Mouse (Mus musculus): ENCODE measurements around the gene Ttc24. TPM values are rescaled to one million over a fixed set of nuclear protein-coding genes. Genes with fewer than 3 reads are reported as not detected.

The Ttc24 gene
- polyA plus RNA-seq, 1 experiment from 2014 or later: not detected

- H3K4me2 ChIP-seq: no peak overlapping the region
- no peak overlapping the region for H3K27ac ChIP-seq
- no peak overlapping the region for H3K9ac ChIP-seq
- no peaks in the 10 kb centered on the region for H3K9me3 ChIP-seq (replicated peaks)
- no peak for ATAC-seq (replicated peaks; ENCODE audit: low FRiP score)
- H3K36me3 ChIP-seq: peaks cover 85% of the 10 kb centered on the region
- no peaks in the 10 kb centered on the region for H3K27me3 ChIP-seq
- WGBS: 58% methylated on average over 3 of the region's 3 CpGs
- H3K4me1 ChIP-seq: no peaks in the 10 kb centered on the region
- H3K4me3 ChIP-seq (replicated peaks): no peak overlapping the region
These were observed 22.1 kb upstream of the Ttc24 start for GRCm38 (mm10) chr3:88100251-88100650.

GRCm38 (mm10) chr3:88097666-88098065 lies 19.6 kb upstream of the Ttc24 start:
- ATAC-seq (replicated peaks; ENCODE audit: low FRiP score): no peak
- 85% methylated on average over 6 of the region's 6 CpGs for WGBS
- H3K27ac ChIP-seq: no peak overlapping the region
- no peak overlapping the region for H3K4me2 ChIP-seq
- H3K27me3 ChIP-seq: no peaks in the 10 kb centered on the region
- H3K36me3 ChIP-seq: peaks cover 84% of the 10 kb centered on the region
- no peaks in the 10 kb centered on the region for H3K4me1 ChIP-seq
- H3K9ac ChIP-seq: no peak overlapping the region
- H3K9me3 ChIP-seq (replicated peaks): no peaks in the 10 kb centered on the region
- no peak overlapping the region for H3K4me3 ChIP-seq (replicated peaks)

- no peak overlapping the region for H3K27ac ChIP-seq
- no peak for ATAC-seq (replicated peaks; ENCODE audit: low FRiP score)
- no peaks in the 10 kb centered on the region for H3K9me3 ChIP-seq (replicated peaks)
- H3K27me3 ChIP-seq: no peaks in the 10 kb centered on the region
- no peaks in the 10 kb centered on the region for H3K4me1 ChIP-seq
- no peak overlapping the region for H3K9ac ChIP-seq
- H3K4me2 ChIP-seq: no peak overlapping the region
- H3K36me3 ChIP-seq: peaks cover 89% of the 10 kb centered on the region
- no peak overlapping the region for H3K4me3 ChIP-seq (replicated peaks)
- WGBS: 88% methylated on average over 5 of the region's 5 CpGs
These were observed 16.0 kb upstream of the Ttc24 start for GRCm38 (mm10) chr3:88094126-88094525.

- H3K4me3 ChIP-seq (replicated peaks): no peak overlapping the region
- WGBS: 96% methylated on average over 6 of the region's 6 CpGs
- peaks cover 85% of the 10 kb centered on the region for H3K36me3 ChIP-seq
- H3K9ac ChIP-seq: no peak overlapping the region
- H3K4me2 ChIP-seq: no peak overlapping the region
- no peak overlapping the region for H3K27ac ChIP-seq
- no peak for ATAC-seq (replicated peaks; ENCODE audit: low FRiP score)
- H3K27me3 ChIP-seq: no peaks in the 10 kb centered on the region
- no peaks in the 10 kb centered on the region for H3K9me3 ChIP-seq (replicated peaks)
- no peaks in the 10 kb centered on the region for H3K4me1 ChIP-seq
These were observed 12.5 kb upstream of the Ttc24 start for GRCm38 (mm10) chr3:88090616-88091015.

GRCm38 (mm10) chr3:88090106-88090505 lies 12.0 kb upstream of the Ttc24 start:
- peaks cover 82% of the 10 kb centered on the region for H3K36me3 ChIP-seq

GRCm38 (mm10) chr3:88087688-88088087 lies 9.6 kb upstream of the Ttc24 start:
- H3K27me3 ChIP-seq: no peaks in the 10 kb centered on the region
- H3K9me3 ChIP-seq (replicated peaks): no peaks in the 10 kb centered on the region
- 92% methylated on average over 1 of the region's 1 CpGs for WGBS
- no peak overlapping the region for H3K27ac ChIP-seq
- no peak overlapping the region for H3K9ac ChIP-seq
- no peak overlapping the region for H3K4me3 ChIP-seq (replicated peaks)
- no peak overlapping the region for H3K4me2 ChIP-seq
- H3K36me3 ChIP-seq: peaks cover 73% of the 10 kb centered on the region
- peaks cover 10% of the 10 kb centered on the region for H3K4me1 ChIP-seq
- no peak for ATAC-seq (replicated peaks; ENCODE audit: low FRiP score)

More at GRCm38 (mm10) chr3:88090106-88090505, 12.0 kb upstream of the Ttc24 start:
- Histone ChIP-seq H3K4me2 (no peak overlapping the region), H3K9ac (no peak overlapping the region), H3K27me3 (no peaks in the 10 kb centered on the region), H3K4me3 (replicated peaks) (no peak overlapping the region), H3K4me1 (no peaks in the 10 kb centered on the region), H3K9me3 (replicated peaks) (no peaks in the 10 kb centered on the region), H3K27ac (no peak overlapping the region)
- ATAC-seq (replicated peaks; ENCODE audit: low FRiP score): no peak
- WGBS: 92% methylated on average over 7 of the region's 7 CpGs

GRCm38 (mm10) chr3:88085459-88085858 lies 7.4 kb upstream of the Ttc24 start:
- H3K4me2 ChIP-seq: no peak overlapping the region
- H3K4me3 ChIP-seq (replicated peaks): no peak overlapping the region
- H3K27me3 ChIP-seq: no peaks in the 10 kb centered on the region
- peaks cover 51% of the 10 kb centered on the region for H3K36me3 ChIP-seq
- no peak overlapping the region for H3K27ac ChIP-seq
- no peaks in the 10 kb centered on the region for H3K9me3 ChIP-seq (replicated peaks)
- H3K4me1 ChIP-seq: peaks cover 21% of the 10 kb centered on the region
- 78% methylated on average over 4 of the region's 9 CpGs for WGBS
- no peak for ATAC-seq (replicated peaks; ENCODE audit: low FRiP score)
- H3K9ac ChIP-seq: no peak overlapping the region

DNA sequence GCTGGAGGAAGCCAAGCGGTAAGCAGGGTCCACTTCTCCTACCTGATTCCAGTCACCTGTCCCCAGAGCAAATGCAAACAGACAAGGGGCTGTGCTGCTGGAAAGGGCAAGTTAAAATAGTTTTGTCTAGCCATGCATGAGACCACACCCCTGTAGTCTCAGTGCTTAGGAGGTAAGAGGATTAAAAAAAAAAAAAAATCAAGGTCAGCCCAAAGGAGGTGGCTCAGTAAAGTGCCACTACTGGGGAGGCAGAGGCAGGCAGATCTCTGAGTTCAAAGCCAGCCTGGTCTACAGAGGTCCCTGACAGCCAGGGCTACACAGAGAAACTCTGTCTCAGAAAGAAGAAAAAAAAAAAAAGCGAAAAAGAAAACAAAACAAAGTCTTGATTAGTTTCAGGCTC lies 5.9 kb upstream of the Ttc24 start:
- peaks cover 21% of the 10 kb centered on the region for H3K4me1 ChIP-seq
- whole genome bisulfite sequencing: 96% methylated on average over 2 of the region's 2 CpGs
- H3K4me3 ChIP-seq (replicated peaks): no peak overlapping the region
- ATAC-seq (replicated peaks; ENCODE audit: low FRiP score): no peak
- H3K9ac ChIP-seq: no peak overlapping the region
- peaks cover 36% of the 10 kb centered on the region for H3K36me3 ChIP-seq
- no peak overlapping the region for H3K27ac ChIP-seq
- H3K4me2 ChIP-seq: no peak overlapping the region
- H3K9me3 ChIP-seq (replicated peaks): no peaks in the 10 kb centered on the region
- no peaks in the 10 kb centered on the region for H3K27me3 ChIP-seq

DNA sequence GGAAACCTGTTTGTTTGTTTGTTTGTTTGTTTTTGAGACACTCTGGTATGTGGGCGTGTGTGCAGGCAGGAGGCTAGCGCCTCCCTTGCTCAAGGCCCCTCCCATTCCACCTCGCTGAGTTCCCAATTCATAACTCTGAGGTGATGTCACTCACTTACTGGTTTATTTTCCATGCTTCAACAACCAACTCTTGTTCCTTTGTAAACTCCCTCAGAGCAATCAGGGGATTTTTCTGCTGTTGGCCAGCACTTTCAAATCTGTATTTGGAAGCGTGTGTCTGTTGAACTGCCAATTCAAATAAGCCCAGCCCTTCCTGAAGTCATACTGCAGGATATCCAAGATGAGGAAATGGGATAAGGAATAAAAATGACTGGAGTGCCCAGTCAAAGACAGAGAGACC lies 4.6 kb upstream of the Ttc24 start:
- H3K36me3 ChIP-seq: peaks cover 26% of the 10 kb centered on the region
- peak overlapping the region; percentile 70 for H3K4me3 ChIP-seq (replicated peaks)
- peak overlapping the region; percentile 79 for H3K4me2 ChIP-seq
- H3K9me3 ChIP-seq (replicated peaks): no peaks in the 10 kb centered on the region
- H3K4me1 ChIP-seq: peaks cover 21% of the 10 kb centered on the region
- H3K9ac ChIP-seq: peak overlapping the region; percentile 49; the same call in 1 of the 2 replicates
- no peaks in the 10 kb centered on the region for H3K27me3 ChIP-seq
- no peak for ATAC-seq (replicated peaks; ENCODE audit: low FRiP score)
- 13% methylated on average over 4 of the region's 4 CpGs for WGBS
- H3K27ac ChIP-seq: no peak overlapping the region

DNA sequence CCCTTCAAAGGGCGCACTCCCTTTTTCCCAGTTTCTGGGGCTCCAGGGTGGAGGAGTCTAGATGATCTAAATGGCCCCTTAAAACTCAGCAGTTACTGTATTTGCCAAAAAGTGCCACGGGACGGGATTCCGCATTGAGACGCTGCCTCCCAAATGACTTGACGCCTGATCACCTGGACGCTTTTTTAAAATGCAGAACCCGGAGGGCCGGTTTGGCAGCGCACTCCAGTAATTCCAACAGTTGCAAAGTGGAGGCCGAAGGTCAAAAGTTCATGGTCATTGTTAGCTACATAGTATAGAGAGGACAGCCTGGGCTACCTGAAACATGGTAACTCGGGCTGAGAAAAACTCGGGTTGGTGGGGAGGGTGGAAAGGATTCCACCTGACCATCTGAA lies 4.1 kb upstream of the Ttc24 start:
- Histone ChIP-seq H3K9me3 (replicated peaks) (no peaks in the 10 kb centered on the region), H3K4me1 (peaks cover 21% of the 10 kb centered on the region), H3K9ac (peak overlapping the region; percentile 49), H3K27ac (peak overlapping the region; percentile 28; the same call in 1 of the 2 replicates), H3K36me3 (peaks cover 26% of the 10 kb centered on the region), H3K4me3 (replicated peaks) (peak overlapping the region; percentile 70), H3K4me2 (peak overlapping the region; percentile 79), H3K27me3 (no peaks in the 10 kb centered on the region)
- ATAC-seq (replicated peaks; ENCODE audit: low FRiP score): no peak
- 2% methylated on average over 13 of the region's 13 CpGs for WGBS

GRCm38 (mm10) chr3:88081345-88082223 lies 3.5 kb upstream of the Ttc24 start, which contains the start of gene Iqgap3:
TSS of gene Iqgap3 (plus strand) at chr3:88081971.
- Histone ChIP-seq H3K9me3 (replicated peaks) (no peaks in the 10 kb centered on the region), H3K36me3 (peaks cover 26% of the 10 kb centered on the region), H3K4me2 (peak within 1 kb of the TSS; percentile 79), H3K4me1 (peaks cover 21% of the 10 kb centered on the region), H3K27me3 (no peaks in the 10 kb centered on the region), H3K9ac (peak within 1 kb of the TSS; percentile 49), H3K4me3 (replicated peaks) (peak within 1 kb of the TSS; percentile 70), H3K27ac (peak within 1 kb of the TSS; percentile 41; the same call in 1 of the 2 replicates)
- ATAC-seq (replicated peaks; ENCODE audit: low FRiP score): peak; percentile 90
- WGBS: 19% methylated on average over 33 of the region's 33 CpGs

DNA sequence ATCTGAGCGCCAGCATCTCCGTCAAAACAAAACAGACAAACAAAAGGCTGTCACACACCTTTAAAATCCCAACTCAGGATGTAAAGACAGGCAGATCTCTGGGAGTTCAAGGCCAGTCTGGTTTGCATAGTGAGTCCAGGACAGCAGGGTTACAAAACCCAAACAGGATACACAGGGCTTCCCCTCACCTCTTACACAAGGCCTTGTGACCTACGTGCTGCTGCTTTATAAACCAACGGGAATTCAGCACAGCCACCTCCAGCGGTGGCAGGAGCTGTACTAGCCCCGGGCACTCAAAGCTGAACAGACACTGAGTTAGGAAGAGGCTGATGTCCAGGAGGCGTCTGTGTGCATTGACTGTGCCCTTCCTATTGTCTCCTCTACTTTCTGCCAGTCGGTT lies 663 bp downstream of the Ttc24 start:
- Histone ChIP-seq H3K9me3 (replicated peaks) (no peaks in the 10 kb centered on the region), H3K27ac (no peak overlapping the region), H3K27me3 (0 out of 2 replicates have a peak, but pooled peaks cover 3% of the 10 kb centered on the region), H3K9ac (no peak overlapping the region), H3K36me3 (no peaks in the 10 kb centered on the region), H3K4me1 (peaks cover 9% of the 10 kb centered on the region), H3K4me3 (replicated peaks) (no peak overlapping the region), H3K4me2 (no peak overlapping the region)
- 46% methylated on average over 8 of the region's 8 CpGs for WGBS
- ATAC-seq (replicated peaks; ENCODE audit: low FRiP score): no peak

Data from kidney, embryonic 15.5 days (tissue).